Mouse (Mus musculus): ENCODE data around the gene Ptk7.

DNA sequence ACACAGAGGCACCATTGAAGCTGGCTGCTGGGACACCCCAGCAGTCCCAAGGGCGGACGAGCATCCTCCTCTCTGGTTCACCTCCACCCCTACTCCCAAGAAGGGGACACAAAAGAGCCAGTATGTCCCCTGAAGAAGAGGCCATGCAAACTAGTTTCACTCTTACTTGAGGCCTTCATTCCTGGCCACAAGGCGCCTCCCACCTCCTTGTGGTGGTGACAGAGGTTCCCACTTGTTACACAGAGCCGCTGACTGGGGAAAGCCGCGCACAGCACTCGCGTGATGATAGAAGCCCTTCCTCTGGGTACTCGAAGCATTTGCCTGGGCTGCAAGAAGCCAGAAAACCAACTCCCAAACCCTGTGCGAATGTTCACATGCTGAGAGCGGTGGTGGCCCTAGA is 7.0 kb downstream of the Ptk7 start:
- TF ChIP-seq CTCF (conservative IDR thresholded peaks at IDR 0.05; ENCODE audit: low read length) (no peak), NANOG (IDR thresholded peaks at IDR 0.05; ENCODE audit: borderline replicate concordance, low read length) (no peak)
